Mouse (Mus musculus) gastrocnemius, postnatal 4 days (tissue): ENCODE data around the gene Sgip1. TPM values are rescaled to one million over a fixed set of nuclear protein-coding genes. Genes with fewer than 3 reads are reported as not detected.

Experiments
- DNase-seq, 2 experiments: peaks; one replicate each; pipeline ENCODE4 v3.0.0; 2021 to 2022; ENCODE audit warnings: low spot score in 2 of 2, mixed read lengths in 2 of 2
- total RNA-seq, 2 experiments: library from RNA; stranded (reverse); gene quantifications; 2 replicates each; pipeline ENCODE4 v1.2.3; 2021

Gene Sgip1
- total RNA-seq, 2 experiments from 2014 or later = 2.0 to 3.5 TPM

DNA sequence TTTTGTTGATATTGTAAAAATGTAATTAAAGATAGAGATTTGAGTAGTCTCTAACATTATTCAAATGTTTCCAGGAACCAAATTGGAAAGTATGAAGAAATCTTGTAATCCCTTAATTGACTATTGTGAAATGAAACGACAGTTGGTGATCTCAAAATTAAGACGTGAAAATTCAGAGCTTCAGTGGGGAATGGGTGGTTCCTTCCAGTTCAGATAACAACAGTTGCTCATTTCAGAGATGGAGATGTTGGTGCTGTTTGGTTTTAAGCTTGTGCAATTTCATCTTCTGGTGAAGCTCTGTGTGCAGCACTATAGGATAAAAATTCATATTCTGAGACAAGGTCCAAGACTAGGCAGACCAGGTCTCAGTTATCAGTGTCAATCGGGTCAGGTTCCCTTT, 231.0 kb downstream of the Sgip1 start:
- DNase-seq = no peak

DNA sequence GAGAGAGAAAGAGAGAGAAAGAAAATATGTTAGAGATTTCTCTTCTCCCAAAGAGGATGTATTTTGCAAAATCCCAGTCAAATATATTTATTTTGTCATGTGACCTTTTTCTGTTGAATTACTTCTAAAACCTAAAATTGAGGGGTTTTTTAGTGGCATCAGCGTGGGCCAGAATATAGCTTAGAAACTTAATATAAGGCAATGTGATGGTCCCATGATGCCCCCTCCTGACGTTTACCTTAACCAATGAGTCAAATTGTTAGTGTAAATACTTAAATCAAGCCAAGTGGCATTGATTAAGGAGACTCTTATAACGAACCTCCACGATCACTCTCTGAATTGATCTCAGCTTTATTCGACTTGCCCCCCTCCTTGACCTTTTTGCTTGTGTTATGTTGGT, 233.1 kb downstream of the Sgip1 start:
- DNase-seq = no peak

DNA sequence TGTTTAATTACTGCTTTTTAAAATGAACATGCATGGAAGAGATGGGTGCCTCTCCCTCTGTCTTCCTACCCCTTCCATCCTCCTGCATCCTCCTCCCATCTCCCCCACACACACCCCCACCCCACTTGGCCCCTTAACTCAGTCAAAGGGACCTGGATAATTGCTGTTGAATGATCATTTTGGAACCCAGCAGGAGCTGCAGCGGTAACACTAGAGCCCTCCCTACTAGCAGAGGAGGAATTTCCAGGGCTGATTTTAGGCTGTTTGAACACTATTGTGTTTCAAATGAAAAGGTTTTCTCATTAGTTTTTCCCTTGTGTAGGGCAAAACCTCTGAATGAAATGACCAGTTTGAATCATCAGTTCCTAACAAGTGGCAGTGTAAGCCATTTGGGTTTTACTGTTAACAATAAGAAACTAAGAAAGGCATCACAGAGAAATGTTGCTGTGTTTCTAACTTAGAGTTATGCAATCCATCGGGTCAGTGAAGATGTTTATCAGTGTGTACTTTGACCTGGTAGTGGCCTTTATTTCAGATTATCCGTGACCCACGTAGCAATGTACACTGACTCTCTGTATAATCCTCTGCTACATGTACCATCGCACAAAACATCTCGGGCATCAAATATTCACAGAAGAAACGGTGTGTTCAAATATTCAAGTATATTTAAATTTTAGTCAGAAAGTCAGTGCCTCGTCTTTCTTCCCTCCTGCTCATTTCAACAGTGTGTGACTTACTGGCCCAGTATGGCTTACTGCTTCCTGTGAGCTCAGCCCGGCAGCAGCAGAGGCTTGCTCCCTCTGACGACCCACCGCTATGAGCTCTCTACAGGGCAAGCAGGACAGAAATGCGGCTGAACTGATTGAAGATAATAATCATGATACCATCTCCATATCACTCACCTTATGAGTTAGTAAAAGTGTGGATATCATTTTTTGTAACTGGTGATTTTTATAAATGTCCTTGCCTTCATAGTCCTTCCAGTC, 235.5 kb downstream of the Sgip1 start:
- no peak for DNase-seq

DNA sequence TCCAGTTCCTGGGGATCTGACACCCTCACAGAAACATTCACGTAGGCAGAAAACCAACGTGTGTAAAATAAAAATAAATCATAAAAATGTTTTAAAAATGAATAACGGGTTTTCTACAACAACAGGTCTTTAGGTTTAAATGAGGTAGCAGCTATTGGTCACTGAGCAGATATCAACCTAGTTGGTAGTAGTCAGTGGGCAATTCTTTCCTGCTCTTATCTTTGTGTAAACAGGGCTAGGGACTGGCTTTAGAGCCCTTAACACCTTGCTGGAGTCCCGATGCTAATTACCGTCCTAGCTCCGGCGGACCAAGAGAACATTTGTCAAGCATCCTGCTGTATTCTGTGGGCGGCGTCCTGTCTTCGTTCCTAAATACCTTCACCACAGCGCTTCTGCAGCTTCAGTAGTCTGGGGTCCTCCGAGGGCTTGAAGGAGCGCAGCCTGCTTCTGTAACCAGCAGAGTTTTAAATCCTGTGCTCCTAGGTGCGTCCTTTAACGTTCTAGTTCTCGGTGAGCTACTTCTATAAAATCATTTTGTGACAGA, 236.8 kb downstream of the Sgip1 start:
- no peak for DNase-seq

DNA sequence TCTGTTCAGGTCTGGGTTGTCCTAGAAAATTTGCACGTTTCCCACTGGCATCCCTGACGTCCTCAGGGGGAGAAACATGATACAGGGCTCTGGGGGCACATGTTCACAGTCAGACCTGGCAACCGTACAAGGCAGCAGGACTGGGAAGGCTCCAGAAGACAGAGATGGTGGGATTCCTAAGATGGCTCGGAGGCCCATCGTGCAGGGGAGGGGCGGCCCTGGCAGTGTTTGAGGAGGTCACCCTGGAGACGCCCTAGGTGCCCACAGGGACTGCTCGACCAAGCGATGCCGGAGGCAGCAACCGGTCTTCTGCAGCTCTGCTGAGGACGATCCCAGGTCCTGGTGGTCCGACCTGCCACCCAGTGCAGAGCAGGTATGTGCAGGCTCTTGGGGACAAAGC, 237.3 kb downstream of the Sgip1 start, which contains the start of gene Tctex1d1:
TSS of gene Tctex1d1 (plus strand) at position 167 of the 400 bp plus-strand sequence.
- peak in 1 of 2 experiments; percentile 18 for DNase-seq

DNA sequence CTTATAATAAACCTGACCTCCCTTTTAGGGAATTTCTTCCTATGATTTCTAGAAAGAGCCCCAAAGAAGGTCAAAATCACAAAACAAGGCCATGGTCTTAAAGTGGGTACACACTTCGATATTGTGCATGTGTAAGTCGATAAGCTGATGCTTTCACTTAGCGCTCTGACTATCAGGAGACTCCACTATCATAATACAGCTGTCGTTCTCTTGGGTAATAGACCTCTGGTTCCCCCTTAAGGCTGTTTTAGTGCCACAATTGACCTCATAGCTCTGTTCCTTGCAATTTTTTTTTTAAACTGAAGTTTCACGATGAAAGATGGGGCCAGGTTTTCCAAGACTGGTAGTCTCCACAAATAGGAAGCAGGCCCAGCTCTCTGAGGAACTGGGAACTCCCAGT, 238.3 kb downstream of the Sgip1 start:
- no peak for DNase-seq

DNA sequence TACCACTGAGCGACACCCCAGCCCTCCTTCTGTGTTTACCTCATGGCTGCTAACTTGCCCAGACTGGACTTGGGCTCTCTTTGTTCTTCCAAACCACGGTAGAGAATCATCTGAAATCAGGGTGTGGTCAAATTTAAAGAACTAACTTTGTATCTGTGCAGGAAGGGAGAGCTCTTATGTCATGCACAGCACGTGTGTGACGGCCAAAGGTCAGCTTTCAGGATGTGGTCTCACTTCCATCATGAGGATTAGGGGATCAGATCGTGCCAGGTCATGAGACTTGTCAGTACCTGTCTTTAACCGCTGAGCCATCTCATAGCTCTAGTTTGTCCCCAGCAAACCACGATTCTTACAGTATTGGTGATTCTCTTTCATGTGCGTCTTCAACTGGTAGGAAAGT, 240.6 kb downstream of the Sgip1 start:
- DNase-seq = no peak

DNA sequence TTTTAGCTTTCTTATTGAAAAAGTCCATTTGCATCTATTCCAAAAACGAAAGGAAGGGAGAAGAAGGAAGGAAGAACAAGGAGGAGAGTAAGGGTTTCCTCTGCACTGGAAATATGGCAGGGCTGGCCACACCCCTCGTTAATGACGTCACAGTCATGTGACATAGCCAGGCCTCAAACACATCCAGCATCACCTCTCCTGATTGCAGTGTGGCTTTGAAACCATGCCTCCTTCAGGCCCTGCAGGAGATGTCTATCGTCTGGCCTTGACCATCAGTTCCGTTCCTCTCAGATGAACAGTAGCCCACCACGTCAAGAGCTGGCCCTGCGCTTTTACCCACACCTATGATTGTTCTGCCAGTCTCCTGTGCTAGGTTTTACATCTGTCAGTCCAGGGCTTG, 245.1 kb downstream of the Sgip1 start:
- DNase-seq = no peak

DNA sequence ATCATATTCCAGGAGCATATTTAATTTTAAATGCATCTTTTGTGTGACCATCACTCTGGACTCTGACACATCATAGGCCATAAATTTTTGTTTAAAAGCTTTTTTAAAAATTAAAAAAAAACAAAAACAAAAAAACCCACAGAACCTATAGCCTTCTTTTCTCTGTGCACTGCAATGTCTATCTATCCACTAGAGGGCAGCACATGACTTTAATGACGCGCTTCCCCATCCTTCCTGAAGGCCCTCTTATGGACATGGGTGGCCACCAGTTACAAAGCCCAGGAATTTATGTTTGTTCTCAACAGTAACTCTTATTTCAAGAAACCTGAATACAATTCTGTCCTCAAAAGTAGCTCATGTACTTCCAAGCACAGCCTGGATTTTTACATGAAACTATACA, 245.8 kb downstream of the Sgip1 start:
- peak in 1 of 2 experiments; percentile 36 for DNase-seq

DNA sequence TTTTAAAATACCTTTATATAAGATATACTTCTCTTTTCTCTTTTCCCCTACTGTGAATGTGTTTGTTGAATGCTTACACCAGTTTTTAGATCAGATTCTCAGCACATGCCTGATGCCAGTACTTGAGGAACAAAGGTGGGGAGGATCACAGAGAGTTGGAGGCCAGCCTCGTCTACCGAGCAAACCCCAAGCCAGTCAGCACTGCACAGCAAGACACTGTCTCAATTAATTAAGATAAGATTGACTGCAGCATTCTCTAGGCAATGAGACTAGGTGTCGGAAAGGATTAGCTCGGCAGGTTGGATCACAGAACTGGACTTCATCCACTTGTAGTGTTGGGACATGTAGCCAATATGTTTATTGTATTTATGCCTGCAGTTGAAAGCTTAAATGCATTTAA, 246.2 kb downstream of the Sgip1 start:
- DNase-seq = no peak

DNA sequence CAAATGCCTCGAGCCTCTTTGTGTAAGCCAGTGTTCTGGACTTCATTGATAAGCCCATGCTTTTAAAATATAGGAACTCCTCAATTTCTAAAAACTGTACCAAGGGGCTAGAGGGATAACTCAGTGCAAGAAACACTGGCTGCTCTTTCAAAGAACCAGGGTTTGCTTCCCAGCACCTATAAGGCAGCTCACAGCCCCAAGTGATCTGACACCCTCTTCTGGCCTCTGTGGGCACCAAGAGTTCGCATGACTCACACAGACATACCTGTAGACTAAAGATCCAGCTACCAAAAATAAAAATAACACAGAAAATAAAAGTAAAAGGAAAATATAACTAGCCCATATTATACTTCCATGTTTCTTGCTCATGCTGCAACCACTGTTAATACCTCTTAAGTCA, 246.7 kb downstream of the Sgip1 start:
- DNase-seq = no peak

DNA sequence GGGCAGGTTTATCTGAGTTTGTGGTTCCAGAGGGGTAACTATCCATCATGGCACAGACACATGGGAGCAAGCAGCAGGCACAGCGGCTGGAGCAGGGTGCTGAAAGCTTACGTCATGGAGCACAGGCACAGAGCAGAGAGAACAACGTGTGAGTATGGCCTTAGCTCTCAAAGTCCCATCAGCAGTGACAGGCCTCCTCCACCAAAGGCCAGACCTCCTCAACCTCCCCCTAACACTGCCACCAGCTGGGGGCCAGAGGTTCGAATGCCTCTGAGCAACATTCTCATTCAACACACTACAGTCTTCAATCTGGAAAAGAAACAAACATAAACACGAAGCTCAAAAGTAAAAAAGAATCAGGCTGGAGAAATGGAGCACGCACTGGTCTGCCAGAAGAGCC, 247.4 kb downstream of the Sgip1 start:
- no peak for DNase-seq

DNA sequence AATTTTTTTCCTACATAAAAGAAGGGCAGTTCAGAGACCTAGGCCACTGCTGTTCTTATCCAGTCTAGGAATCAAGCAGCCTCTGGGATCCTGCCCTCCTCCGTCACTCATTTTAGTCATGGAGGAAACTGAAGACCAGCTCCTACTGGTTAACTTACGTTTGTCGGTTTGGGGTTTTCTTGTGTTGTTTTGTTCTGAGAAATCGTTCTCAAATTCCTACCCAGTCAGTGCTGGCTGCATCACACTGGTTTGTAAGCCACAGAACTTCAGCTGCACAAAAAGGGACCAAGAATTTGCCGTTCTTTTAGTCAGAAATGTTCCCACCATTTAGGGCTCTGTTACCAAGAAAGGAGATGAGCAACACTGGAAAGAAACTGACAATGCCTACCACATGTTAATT, 248.3 kb downstream of the Sgip1 start:
- DNase-seq = no peak

DNA sequence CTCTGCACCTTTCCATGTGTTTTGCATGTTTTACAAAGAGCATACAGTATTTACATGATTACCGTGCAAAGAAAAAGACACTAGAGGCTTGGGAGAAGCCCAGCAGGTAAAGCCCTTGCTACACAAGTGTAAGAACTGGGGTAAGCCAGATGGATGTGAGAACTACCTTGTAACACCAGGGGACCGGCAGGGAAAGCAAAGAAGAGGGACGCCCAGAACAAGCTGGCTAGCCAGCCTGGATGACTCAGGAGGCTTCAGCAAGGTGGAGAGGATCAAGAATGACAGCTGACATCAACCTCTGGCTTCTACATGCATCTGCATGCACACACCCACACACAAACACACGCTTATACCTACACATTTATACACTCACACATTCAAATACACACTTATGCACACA, 248.9 kb downstream of the Sgip1 start:
- no peak for DNase-seq

DNA sequence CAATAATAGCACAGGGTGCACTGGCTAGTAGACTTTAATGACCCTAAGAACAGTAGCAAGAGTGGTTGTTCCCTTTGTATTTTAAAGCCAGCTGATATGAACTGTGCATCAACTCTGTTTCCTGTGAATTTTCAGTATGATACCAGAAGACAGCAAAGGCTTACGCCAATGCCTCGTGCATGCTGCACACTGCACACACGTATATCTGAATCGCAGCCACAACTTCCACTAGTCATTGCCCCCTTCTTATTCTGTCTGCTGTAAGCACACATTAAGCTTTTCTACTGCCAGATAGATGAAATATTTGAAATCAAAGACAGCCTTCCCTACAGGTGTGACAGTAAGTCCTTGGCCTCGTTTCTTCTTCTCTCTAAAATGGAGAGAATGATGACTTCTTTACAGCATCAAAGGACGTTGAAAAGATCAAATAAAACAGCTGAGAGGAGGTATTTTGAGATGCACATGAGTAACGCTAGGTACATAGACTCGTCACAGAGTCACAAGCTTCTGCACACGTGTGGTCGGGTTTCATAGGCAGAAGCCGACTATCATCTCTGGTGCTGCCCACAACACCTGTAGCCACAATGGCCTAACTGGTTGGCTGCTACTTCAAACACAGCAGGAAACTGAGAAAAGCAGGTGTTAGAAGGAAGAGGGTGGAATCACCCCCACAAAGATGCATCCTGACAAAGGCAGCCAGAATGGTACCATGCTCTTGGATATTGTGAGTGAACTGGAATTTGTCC, 249.7 kb downstream of the Sgip1 start:
- DNase-seq = no peak

DNA sequence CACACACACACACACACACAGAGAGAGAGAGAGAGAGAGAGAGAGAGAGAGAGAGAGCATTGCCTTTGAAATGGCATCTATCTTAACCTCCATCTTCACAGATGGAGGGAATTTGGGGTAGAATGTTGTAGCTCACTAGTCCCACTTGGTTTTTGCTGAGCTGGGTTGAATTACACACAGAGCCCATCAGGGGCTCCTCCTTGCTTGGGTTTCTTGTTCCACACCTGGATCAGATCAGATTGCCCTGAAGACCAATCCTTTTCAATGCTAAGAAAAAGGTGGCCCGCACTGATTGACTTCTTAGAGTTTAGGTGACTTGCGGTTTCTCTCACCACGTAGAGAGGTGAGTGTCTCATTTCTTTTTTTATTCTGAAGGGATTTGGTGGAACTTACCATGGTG, 250.6 kb downstream of the Sgip1 start:
- no peak for DNase-seq

DNA sequence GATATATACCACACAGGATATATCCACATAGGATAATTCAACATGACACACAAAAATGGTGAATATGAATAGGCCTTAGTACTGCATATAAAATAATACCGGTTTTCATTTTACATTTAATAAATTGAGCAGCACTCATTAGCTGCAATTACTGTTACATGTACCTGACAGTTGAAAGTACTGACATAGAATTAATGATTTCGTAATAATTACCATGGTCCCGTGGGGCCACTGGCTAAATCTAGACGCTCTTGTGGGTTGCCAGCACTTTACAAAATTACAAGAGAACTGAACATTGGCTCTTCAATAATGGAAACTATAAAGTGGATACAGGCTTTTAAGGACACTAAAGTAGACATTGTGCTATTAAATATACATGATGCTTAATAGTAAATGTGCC, 263.6 kb downstream of the Sgip1 start:
- no peak for DNase-seq

DNA sequence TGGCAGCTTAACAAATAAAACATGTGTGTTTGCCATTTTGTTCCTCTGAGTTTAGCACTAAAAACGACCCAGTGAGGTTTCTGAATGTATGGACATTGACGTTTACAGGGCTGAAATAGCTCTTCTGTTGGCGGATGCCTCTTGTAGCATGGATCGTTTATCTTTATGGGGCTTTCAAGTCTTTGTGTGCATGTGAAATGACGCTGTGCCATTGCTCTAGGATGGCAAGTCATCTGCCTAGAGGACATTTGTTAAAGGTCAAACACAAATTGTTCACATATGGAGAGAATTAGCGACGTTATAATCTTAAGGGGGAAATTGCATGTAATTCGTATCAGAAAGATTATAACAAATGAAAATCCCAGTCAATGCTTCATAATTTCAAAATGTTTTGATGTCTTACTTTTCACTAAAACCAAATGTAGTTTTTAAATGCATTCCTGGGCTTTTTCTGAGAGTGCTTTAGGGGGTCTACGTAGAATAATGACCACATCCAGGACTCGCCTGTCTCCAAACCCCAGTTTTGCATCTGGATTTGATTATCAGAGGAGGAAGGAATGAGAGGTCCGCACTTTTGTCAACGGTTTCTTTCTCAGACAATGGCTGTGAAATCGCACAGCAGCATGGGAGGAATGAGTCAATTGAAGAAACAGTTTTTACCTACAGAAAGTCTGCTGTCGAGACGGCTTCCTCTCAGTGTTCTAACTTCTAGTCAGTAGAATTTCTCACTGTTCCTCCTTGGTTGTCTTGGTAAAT, 264.3 kb downstream of the Sgip1 start:
- no peak for DNase-seq

DNA sequence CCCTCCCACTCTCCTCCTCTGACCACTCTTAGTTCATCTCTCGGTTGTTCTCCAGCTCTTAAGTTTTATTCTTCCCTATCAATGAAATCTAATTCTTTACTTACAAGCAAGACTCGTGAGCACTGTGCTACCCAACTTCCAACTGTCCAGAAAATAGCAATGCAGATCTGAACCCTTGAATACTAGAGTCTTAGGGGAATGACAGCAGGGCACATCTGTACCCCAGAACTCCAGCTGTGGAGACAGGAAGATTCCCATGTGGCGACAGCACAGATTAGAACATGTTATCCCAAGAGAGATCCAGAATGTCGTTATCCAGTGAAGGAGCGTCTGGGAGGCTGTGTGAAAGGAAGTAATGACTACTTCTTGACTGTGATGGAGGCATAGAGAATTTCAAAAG, 265.2 kb downstream of the Sgip1 start:
- DNase-seq = no peak

DNA sequence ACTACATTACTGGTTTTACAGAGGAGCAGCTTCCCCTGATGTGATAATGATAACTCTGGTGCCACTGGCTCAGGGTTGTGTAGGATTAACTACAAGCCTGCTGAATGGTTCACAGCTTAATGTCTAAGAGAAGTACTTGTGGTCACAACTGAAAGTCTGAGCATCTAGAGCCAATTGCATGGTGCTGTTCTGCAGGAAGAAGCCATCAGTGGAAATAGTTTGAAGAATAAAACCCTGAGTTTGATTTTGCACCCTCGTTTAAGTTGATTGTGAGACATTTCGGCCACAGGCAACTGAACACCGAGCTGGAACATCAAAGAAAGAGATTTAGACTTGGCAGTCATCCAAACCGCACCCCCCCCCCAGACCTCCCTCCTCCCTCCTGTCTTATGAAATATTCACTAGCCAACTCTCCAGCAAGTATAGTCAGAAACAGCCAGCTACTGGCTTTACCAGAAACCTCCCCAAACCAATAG, 265.9 kb downstream of the Sgip1 start:
- no peak for DNase-seq

DNA sequence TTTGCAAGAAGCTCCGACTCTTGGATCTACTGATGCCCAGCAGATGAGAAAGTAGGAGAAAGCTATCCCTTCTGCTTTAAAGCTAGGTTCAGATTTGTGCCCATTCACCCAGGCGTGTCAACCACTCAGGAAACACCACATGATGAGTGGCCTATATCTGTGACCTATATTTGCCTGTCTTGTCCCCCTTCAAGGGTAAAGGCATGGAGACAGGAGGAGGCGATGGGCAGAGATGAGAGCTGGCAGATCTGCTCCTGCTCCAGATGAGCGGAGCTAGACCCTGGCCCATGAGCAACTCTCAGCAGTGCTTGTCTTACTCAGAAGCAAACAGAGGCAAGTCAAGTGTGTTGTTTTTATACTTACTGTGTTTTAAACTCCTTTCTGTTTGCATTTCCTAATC, 269.6 kb downstream of the Sgip1 start:
- no peak for DNase-seq
